Mouse (Mus musculus) layer of hippocampus, postnatal 25 days (tissue): ENCODE measurements around the gene Arcn1. TPM values are rescaled to one million over a fixed set of nuclear protein-coding genes. Genes with fewer than 3 reads are reported as not detected.
A peak's percentile ranks its signal among the peaks of the same experiment; 100 is the strongest.

Experiments used
- DNase-seq, 2 experiments: peaks; one replicate each; pipeline ENCODE4 v3.0.0; 2022; ENCODE audit warnings: mixed read lengths in 2 of 2, low spot score in 1 of 2; ENCODE audit errors: extremely low spot score in 1 of 2
- total RNA-seq, 2 experiments: library from RNA; stranded (reverse); gene quantifications; 2 replicates each; pipeline ENCODE4 v1.2.3; 2021

The Arcn1 gene
- total RNA-seq, 2 experiments from 2014 or later, result 97.3 to 102 TPM

GRCm38 (mm10) chr9:44721154-44721876 lies 46.3 kb downstream of the Arcn1 start:
- DNase-seq, result peak; percentile 64 to 72

DNA sequence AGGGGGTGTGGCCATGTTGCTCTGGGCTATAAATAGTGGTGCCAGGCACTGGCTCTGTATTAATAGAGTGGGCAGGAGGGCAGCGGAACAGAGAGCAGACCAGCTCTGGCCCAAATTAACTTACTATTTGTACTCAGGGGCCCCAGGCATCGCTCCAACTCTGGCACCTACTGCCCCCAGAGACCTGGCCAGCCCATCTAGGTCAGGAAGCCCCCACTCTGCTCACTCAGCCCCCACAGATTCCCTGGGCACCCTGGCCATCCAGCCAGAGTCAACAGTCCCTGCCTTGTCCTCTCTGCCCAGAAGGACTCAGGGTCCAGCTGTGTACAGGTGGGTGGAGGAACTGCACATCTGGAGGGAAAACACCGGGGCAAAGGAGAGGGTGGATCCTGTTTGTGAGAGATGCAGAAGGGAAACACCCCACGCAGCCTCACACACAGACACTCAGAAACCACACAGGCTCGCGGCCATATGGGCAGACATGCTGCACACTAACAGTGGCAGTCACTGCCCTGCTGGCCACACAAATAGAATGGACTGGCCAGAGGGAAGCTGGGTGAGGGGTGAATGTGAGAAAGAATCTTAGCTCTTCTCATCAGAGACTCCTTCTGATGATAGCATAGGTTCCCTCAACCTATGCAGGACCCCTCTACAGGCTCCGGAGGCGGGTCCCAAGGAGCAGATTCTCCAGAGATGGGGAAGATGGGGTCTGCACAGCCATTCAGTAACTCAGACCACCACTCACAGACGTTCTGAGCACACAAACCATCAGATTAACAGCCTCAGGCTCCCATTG lies 47.1 kb downstream of the Arcn1 start:
- DNase-seq, result no peak

GRCm38 (mm10) chr9:44719632-44720357 lies 47.9 kb downstream of the Arcn1 start:
- no peak for DNase-seq

GRCm38 (mm10) chr9:44718937-44719631 lies 48.6 kb downstream of the Arcn1 start:
- DNase-seq, result no peak

GRCm38 (mm10) chr9:44717822-44718242 lies 49.8 kb downstream of the Arcn1 start:
- no peak for DNase-seq

DNA sequence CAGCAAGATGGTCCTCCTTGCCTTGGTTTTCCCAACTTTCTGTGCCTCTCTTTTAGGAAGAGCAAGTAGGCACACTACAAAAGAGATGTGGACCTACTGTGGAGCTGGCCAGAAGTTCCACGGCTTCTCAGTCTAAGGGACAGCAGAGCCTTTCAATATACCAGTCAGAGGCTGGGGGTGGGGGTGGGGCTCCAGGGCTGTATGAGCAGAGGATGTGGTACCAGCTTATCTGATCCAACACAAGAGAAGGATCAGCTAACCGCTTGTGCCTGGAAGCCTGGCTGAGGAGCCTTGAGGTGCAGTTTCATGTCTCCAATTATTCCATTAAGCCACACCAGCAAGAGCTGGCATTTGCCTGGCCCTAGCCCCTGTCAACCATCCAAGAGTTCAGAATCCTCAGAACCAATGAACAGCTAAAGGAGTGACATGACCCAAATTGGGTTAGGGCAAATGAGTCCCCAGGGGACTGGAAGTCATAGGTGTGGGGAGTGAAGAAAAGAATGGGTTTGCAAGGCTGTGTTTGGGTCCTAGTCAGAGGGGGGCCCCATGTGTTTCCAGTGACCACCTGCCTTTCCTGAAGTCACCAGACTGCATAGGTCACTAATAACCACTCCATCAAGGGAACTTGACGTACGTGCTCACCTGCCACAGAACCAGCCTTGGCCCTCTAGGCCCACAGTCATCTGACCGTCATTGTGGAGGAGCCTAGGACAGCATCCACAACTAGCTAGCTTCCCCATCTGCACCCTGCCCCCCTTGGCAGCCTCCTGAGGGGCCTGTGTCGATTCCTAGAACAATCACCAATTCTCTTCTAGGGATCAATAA lies 50.4 kb downstream of the Arcn1 start:
- no peak for DNase-seq

- DNase-seq, result no peak
These were observed 51.8 kb downstream of the Arcn1 start for GRCm38 (mm10) chr9:44715705-44716362.

DNA sequence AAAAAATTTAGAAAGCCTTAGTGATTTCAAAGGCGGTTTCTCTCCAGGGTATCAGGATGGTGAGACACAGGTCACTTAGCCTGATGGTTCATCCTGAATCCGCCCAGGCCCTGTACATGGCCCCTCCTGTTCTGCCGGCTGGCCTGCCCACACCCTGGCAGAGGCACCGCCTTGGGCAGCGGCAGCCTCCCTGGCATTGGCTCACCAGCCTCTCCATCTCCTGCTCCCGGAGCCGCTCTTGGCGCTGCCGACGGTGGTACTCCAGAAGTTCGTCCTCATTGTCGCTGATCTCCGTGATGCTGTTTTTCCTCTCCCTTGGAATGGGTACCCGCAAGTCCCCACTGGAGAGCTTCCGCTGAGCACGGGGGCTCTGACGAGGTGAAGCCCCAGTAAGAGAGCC lies 52.5 kb downstream of the Arcn1 start:
- DNase-seq, result no peak

DNA sequence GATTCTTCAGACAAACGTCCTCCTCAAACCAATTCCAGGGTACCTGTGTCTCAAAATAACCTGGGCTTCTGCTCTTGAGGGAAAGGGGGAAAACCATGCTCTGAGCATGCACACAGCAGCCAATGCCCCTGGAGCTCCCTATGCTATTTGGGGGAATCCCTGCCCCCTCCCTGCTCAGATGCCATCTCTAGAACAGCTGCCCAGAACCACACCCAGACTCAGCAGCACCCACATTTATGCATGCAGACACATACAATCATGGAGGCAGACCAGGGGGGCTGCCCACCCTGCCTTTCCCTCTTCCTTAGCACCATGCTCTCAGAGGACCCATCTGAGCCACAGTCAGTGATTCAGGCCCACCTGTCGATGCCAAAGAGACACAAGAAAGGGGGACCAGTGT lies 54.1 kb downstream of the Arcn1 start:
- no peak for DNase-seq

- DNase-seq, result no peak
These were observed 54.6 kb downstream of the Arcn1 start for GRCm38 (mm10) chr9:44713080-44713479.

DNA sequence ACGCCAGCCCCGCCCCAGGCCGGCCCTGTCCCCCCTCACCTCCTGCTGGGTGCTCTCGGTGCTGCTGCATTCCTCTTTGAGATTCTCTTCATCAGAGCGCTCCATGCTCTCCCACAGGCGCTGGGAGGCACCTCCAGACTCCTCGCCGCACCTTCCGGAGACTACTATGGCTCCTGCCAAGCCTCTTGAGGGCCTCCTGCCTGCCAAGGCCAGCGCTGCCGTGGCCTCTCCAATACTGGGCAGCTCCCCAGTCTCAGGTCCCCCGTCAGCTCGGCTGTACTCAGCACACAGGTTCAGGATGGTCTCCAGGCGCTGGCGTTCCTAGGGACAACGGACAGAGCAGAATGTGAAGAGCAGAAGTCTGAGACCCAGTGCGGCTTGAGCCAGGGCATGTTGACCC lies 56.0 kb downstream of the Arcn1 start:
- no peak for DNase-seq

GRCm38 (mm10) chr9:44710213-44710612 lies 57.4 kb downstream of the Arcn1 start:
- DNase-seq, result no peak

DNA sequence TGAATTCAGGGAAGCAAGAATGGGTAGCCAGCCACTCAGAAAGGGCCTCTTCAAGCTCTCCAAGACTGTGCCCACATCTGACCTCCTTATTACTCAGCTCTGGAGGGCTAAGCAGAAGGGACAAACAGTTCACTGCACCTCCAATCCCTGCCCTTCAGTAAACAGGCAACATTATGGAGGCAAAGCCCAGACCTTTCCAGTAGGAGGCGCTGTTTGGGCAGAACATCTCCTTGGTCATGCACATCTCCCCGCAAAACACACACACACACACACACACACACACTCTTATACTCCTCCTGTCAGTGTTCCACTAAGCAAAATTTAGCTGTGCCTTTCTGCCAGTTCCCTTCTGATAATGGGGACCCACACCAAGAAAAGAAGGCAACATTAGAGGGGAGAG lies 58.0 kb downstream of the Arcn1 start:
- no peak for DNase-seq

DNA sequence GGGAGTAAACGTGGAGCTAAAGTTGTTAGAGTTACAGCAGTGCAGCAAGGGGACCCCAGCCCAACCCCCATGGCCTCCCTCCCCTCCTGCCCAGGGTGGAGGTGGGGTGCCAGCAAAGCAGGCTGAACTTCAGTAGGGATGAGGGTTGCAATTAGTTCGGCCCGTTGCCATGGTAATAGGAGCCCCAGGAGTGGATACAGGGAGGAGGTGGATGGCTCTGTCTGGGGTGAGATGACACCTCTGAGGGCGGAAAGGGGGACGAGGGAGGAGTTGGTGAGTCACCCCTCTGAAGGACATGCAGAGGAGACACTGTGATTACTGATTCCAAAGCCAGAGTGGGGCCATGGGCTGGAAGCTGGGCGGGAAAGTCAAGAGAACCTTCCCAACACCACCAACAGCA lies 58.7 kb downstream of the Arcn1 start:
- no peak for DNase-seq

- DNase-seq, result no peak
These were observed 59.2 kb downstream of the Arcn1 start for GRCm38 (mm10) chr9:44708429-44708765.

GRCm38 (mm10) chr9:44707749-44708428 lies 59.8 kb downstream of the Arcn1 start:
- DNase-seq, result no peak

GRCm38 (mm10) chr9:44699730-44700129 lies 67.9 kb downstream of the Arcn1 start:
- DNase-seq, result no peak

- DNase-seq, result no peak
These were observed 68.4 kb downstream of the Arcn1 start for GRCm38 (mm10) chr9:44699196-44699595.

DNA sequence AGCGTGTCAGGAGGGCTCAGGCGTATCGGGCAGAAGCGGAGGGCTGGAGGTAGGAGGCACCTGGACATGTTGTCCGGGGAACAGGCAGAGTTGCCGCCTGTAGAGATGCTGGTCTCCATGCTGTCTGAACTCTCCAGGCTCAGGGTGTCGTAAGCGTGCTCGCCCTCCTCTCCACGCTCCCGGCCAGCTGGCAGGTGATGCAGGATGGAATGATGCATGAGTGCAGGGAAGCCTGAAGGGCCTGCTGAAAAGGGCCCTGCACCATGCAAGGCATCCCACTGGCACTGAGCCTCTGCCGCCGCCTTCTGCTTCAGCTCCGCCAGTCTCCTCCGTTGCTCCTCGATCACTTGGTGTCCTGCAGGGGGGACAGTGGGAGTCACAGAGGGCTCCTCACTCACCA lies 69.8 kb downstream of the Arcn1 start:
- no peak for DNase-seq
